Mouse (Mus musculus) neural tube, embryonic 13.5 days (tissue): Measurements from ENCODE around the gene Atp6ap1. TPM values are rescaled to one million over a fixed set of nuclear protein-coding genes. Genes with fewer than 3 reads are reported as not detected.

Source experiments
- ATAC-seq: fragments of 200-750 bp; cut with Nextera tagmentation; 2 replicates; pipeline ENCODE4 v1.8.0; 2017; ENCODE audit warnings: low read depth, mild to moderate bottlenecking, moderate TSS enrichment, moderate library complexity
- H3K27ac ChIP-seq: fragments of 300-500 bp; sonication (generic); replicated peaks from 2 replicates; pipeline ENCODE4 v1.5.1; 2015; ENCODE audit warnings: moderate library complexity, mild to moderate bottlenecking, inconsistent platforms
- H3K27me3 ChIP-seq: fragments of 300-500 bp; sonication (generic); 2 replicates; pipeline ENCODE4 v1.6.1; 2015; ENCODE audit warnings: mild to moderate bottlenecking, inconsistent platforms
- H3K36me3 ChIP-seq: fragments of 300-500 bp; sonication (generic); 2 replicates; pipeline ENCODE4 v1.6.1; 2015; ENCODE audit warnings: mild to moderate bottlenecking, inconsistent platforms
- H3K4me1 ChIP-seq: fragments of 300-500 bp; sonication (generic); replicated peaks from 2 replicates; pipeline ENCODE4 v1.6.1; 2015; ENCODE audit warnings: inconsistent platforms
- H3K4me2 ChIP-seq: fragments of 300-500 bp; sonication (generic); 2 replicates; pipeline ENCODE4 v1.6.1; 2015; ENCODE audit warnings: inconsistent platforms, mild to moderate bottlenecking, moderate library complexity
- H3K4me3 ChIP-seq: fragments of 300-500 bp; sonication (generic); 2 replicates; pipeline ENCODE4 v1.5.1; 2015; ENCODE audit warnings: mild to moderate bottlenecking, inconsistent platforms
- H3K9ac ChIP-seq: fragments of 300-500 bp; sonication (generic); 2 replicates; pipeline ENCODE4 v1.6.1; 2015; ENCODE audit warnings: moderate library complexity, mild to moderate bottlenecking, inconsistent platforms
- H3K9me3 ChIP-seq: fragments of 300-500 bp; sonication (generic); 2 replicates; pipeline ENCODE4 v1.6.1; 2016; ENCODE audit warnings: inconsistent platforms
- WGBS: fragments of 180-500 bp; shearing (Covaris S2); methylation state at CpG from one replicate; pipeline ENCODE4 v1.1.7; 2015; 5-methylcytosine and 5-hydroxymethylcytosine counted together
- polyA plus RNA-seq: library from polyadenylated mRNA; unstranded; fragments of >200 nt; fragmentation: Nextera tagmentation; extraction: Ambion mirVana; gene quantifications from 2 replicates; pipeline ENCODE4 v1.2.1, GENCODE M21; 2015

Atp6ap1 gene
- polyA plus RNA-seq, 1 experiment from 2014 or later = 225 TPM

GRCm38 (mm10) chrX:74273422-74274322 lies 23.2 kb upstream of the Atp6ap1 start:
- H3K27ac ChIP-seq = no peak overlapping the region
- H3K27me3 ChIP-seq = no peaks in the 10 kb centered on the region
- no peak overlapping the region for H3K4me3 ChIP-seq
- 29% methylated on average over 10 of the region's 10 CpGs for WGBS
- no peak overlapping the region for H3K4me2 ChIP-seq
- peaks cover 12% of the 10 kb centered on the region for H3K36me3 ChIP-seq
- no peak for ATAC-seq
- H3K9me3 ChIP-seq = no peaks in the 10 kb centered on the region
- H3K4me1 ChIP-seq = peaks cover 16% of the 10 kb centered on the region
- no peak overlapping the region for H3K9ac ChIP-seq

- 73% methylated on average over 8 of the region's 8 CpGs for WGBS
- Histone ChIP-seq H3K36me3 (0 out of 2 replicates have a peak, but pooled peaks cover 3% of the 10 kb centered on the region), H3K9ac (no peak overlapping the region), H3K27ac (no peak overlapping the region), H3K27me3 (no peaks in the 10 kb centered on the region), H3K4me1 (0 out of 2 replicates have a peak, but pooled peaks cover 10% of the 10 kb centered on the region), H3K4me2 (no peak overlapping the region), H3K9me3 (no peaks in the 10 kb centered on the region), H3K4me3 (no peak overlapping the region)
- ATAC-seq = no peak
Measured at GRCm38 (mm10) chrX:74277916-74278315, 19.0 kb upstream of the Atp6ap1 start.

GRCm38 (mm10) chrX:74281041-74281731 lies 15.7 kb upstream of the Atp6ap1 start:
- no peaks in the 10 kb centered on the region for H3K9me3 ChIP-seq
- no peaks in the 10 kb centered on the region for H3K27me3 ChIP-seq
- 14% methylated on average over 14 of the region's 14 CpGs for WGBS
- H3K9ac ChIP-seq = peak overlapping the region; percentile 83
- H3K4me2 ChIP-seq = peak overlapping the region; percentile 74
- H3K4me1 ChIP-seq = peaks cover 21% of the 10 kb centered on the region
- H3K36me3 ChIP-seq = no peaks in the 10 kb centered on the region
- peak overlapping the region; percentile 58 for H3K4me3 ChIP-seq
- peak overlapping the region; percentile 77; the same call in 1 of the 2 replicates for H3K27ac ChIP-seq
- no peak; the same call in 1 of the 2 replicates for ATAC-seq

- Histone ChIP-seq H3K27ac (peak within 1 kb of the TSS; percentile 89), H3K9ac (peak within 1 kb of the TSS; percentile 83), H3K4me3 (peak within 1 kb of the TSS; percentile 58), H3K27me3 (no peaks in the 10 kb centered on the region), H3K9me3 (no peaks in the 10 kb centered on the region), H3K36me3 (no peaks in the 10 kb centered on the region), H3K4me1 (peaks cover 21% of the 10 kb centered on the region), H3K4me2 (peak within 1 kb of the TSS; percentile 74)
- ATAC-seq = peak; percentile 71
- WGBS = 17% methylated on average over 16 of the region's 16 CpGs
Measured at GRCm38 (mm10) chrX:74281732-74282394, 15.0 kb upstream of the Atp6ap1 start, which contains the start of the genes Taz and Dnase1l1. Gene Taz, plus strand, starts transcription at chrX:74281912. Gene Dnase1l1, minus strand, starts transcription at chrX:74282337.

GRCm38 (mm10) chrX:74282395-74283091 lies 14.4 kb upstream of the Atp6ap1 start:
- no peaks in the 10 kb centered on the region for H3K9me3 ChIP-seq
- no peaks in the 10 kb centered on the region for H3K36me3 ChIP-seq
- ATAC-seq = peak; percentile 89
- H3K4me3 ChIP-seq = peak overlapping the region; percentile 58
- WGBS = 20% methylated on average over 39 of the region's 39 CpGs
- H3K4me2 ChIP-seq = peak overlapping the region; percentile 74
- H3K9ac ChIP-seq = peak overlapping the region; percentile 83
- H3K27ac ChIP-seq = peak overlapping the region; percentile 89
- H3K27me3 ChIP-seq = no peaks in the 10 kb centered on the region
- peaks cover 21% of the 10 kb centered on the region for H3K4me1 ChIP-seq

DNA sequence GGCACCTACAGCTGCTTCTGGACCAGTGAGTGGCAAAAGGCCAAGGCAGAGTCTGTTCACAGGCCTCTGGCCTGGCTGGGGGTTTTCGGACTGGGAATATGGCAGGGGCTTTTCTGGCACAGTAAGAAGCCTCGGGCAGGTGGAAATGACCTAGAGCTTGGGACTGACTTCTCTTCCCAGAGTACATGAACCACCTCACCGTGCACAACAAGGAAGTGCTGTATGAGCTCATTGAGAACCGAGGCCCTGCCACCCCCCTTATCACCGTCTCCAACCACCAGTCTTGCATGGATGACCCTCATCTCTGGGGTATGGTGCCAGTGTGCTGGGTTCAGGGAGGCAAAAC lies 13.8 kb upstream of the Atp6ap1 start:
- H3K27ac ChIP-seq = peak overlapping the region; percentile 89
- H3K4me2 ChIP-seq = peak overlapping the region; percentile 74
- H3K4me1 ChIP-seq = peaks cover 21% of the 10 kb centered on the region
- peak overlapping the region; percentile 58 for H3K4me3 ChIP-seq
- WGBS = 55% methylated on average over 5 of the region's 5 CpGs
- no peak; the same call in none of the 2 replicates for ATAC-seq
- 0 out of 2 replicates have a peak, but pooled peaks cover 2% of the 10 kb centered on the region for H3K36me3 ChIP-seq
- no peaks in the 10 kb centered on the region for H3K9me3 ChIP-seq
- H3K27me3 ChIP-seq = no peaks in the 10 kb centered on the region
- H3K9ac ChIP-seq = peak overlapping the region; percentile 83

GRCm38 (mm10) chrX:74293431-74293830 lies 3.5 kb upstream of the Atp6ap1 start:
- no peak overlapping the region for H3K4me3 ChIP-seq
- no peak overlapping the region for H3K27ac ChIP-seq
- H3K27me3 ChIP-seq = no peaks in the 10 kb centered on the region
- peaks cover 15% of the 10 kb centered on the region; the same call in 1 of the 2 replicates for H3K36me3 ChIP-seq
- ATAC-seq = no peak
- no peaks in the 10 kb centered on the region for H3K9me3 ChIP-seq
- 77% methylated on average over 4 of the region's 4 CpGs for WGBS
- no peak overlapping the region for H3K9ac ChIP-seq
- no peak overlapping the region for H3K4me2 ChIP-seq
- H3K4me1 ChIP-seq = peaks cover 10% of the 10 kb centered on the region

DNA sequence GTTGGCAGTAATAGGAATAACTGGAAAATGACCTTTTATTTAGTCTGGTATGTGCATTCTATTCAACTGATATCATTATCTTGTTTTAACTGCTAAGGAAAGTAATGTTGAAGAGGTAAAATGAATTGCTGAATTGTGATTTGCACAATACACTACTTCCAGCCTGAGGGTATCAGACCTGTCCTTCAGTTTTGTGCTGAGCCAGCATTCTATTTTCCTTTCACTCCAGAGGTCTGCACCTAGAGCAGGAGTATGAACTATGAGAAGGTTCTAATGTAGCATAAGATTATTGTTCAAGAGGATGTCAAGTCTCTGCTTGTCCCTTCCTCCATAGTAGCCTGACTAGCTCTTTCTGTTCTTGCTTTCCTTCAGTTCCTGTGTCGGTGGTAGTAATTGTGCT lies 1.5 kb downstream of the Atp6ap1 start:
- peaks cover 35% of the 10 kb centered on the region for H3K36me3 ChIP-seq
- H3K27me3 ChIP-seq = no peaks in the 10 kb centered on the region
- ATAC-seq = no peak
- H3K9ac ChIP-seq = no peak overlapping the region
- WGBS = 100% methylated on average over 1 of the region's 1 CpGs
- H3K9me3 ChIP-seq = no peaks in the 10 kb centered on the region
- H3K4me2 ChIP-seq = peak overlapping the region; percentile 22; the same call in 1 of the 2 replicates
- no peak overlapping the region for H3K4me3 ChIP-seq
- H3K4me1 ChIP-seq = peaks cover 10% of the 10 kb centered on the region
- H3K27ac ChIP-seq = no peak overlapping the region

DNA sequence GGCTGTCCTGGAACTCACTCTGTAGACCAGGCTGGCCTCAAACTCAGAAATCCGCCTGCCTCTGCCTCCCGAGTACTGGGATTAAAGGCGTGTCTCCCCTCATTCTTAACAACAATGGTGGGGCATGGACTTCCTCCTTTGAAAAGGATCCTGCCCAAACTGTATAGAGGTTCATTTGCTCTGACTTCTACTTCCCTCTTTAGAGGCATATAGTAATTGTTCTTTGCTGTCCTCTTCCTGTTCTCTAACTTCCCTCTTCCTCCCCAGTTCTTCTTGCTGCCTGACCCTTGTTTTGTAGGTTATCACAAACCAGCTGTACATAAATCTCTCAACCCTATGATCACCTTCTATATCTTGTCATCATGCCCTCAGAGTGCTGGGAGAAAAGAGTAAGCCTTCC lies 2.8 kb downstream of the Atp6ap1 start:
- H3K9ac ChIP-seq = no peak overlapping the region
- no peak for ATAC-seq

DNA sequence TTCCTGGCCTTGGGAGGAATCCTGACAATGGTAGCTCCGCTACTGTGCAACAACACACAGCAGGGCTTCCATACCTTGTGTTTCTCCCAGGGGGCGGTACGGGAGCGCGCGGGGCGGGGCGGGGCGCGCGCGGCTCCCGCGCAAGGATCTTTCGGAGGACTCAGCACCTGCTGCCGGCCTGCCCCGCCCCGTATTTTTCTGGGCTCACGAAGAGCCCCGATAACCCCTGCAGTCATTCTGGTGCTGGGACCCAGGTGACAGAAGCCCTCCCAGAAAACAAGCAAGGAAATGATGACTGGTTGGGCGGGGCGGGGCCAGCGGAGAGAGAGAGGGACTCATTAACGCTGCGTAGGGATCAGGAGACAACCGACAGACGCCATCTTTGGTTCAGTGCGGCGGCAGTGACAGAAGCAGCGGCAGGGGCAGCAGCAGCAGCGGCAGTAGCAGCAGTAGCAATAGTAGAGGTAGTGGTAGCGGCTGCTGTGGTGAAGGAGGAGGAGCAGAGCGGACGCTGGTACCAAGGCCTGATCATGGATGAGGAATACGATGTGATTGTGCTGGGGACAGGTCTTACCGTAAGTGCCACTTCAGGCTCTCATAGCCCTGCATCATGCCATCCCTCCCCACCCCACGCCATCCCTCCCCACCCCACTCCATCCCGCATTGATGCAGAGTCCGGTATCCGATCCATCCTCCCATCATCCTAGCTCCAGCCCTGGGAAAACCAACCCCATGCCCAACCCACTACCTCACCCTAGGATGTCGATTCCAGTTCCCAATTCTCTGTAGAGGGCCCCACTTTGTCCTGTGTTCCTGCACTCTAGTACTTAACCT lies 8.2 kb downstream of the Atp6ap1 start, which contains the start of gene Gdi1:
Gene Gdi1 (plus strand): TSS at position 132 of the 834 bp plus-strand sequence.
- 23% methylated on average over 39 of the region's 41 CpGs for WGBS
- H3K27me3 ChIP-seq = no peaks in the 10 kb centered on the region
- peaks cover 73% of the 10 kb centered on the region for H3K36me3 ChIP-seq
- H3K27ac ChIP-seq = peak within 1 kb of the TSS; percentile 96
- no peaks in the 10 kb centered on the region for H3K9me3 ChIP-seq
- peak within 1 kb of the TSS; percentile 61 for H3K4me3 ChIP-seq
- ATAC-seq = peak; percentile 81
- peak within 1 kb of the TSS; percentile 87 for H3K9ac ChIP-seq
- H3K4me2 ChIP-seq = peak within 1 kb of the TSS; percentile 75
- peaks cover 25% of the 10 kb centered on the region for H3K4me1 ChIP-seq

More for the DNA sequence above, 2.8 kb downstream of the Atp6ap1 start:
- no peaks in the 10 kb centered on the region for H3K9me3 ChIP-seq
- no peak overlapping the region for H3K4me2 ChIP-seq
- peaks cover 41% of the 10 kb centered on the region for H3K36me3 ChIP-seq
- WGBS = 89% methylated on average over 3 of the region's 3 CpGs
- no peak overlapping the region for H3K27ac ChIP-seq
- H3K4me1 ChIP-seq = peaks cover 16% of the 10 kb centered on the region
- H3K4me3 ChIP-seq = no peak overlapping the region
- H3K27me3 ChIP-seq = no peaks in the 10 kb centered on the region
